Mouse (Mus musculus) MEL (cell line): ENCODE results near the gene Fam114a1. TPM values are rescaled to one million over a fixed set of nuclear protein-coding genes. Genes with fewer than 3 reads are reported as not detected.

ENCODE experiments used
- DNase-seq: peaks from one replicate; pipeline ENCODE4 v3.0.0; 2011; ENCODE audit warnings: low read depth, low spot score
- H3K27ac ChIP-seq: 2 replicates; pipeline ENCODE4 v1.5.1; 2012; ENCODE audit warnings: low read depth, mild to moderate bottlenecking, control low read depth, low read length, moderate library complexity; ENCODE audit not compliant: control insufficient read depth
- H3K27me3 ChIP-seq, 2 experiments: fragments of 150-350 bp in 1 of 2; sonication (generic) in 1 of 2; 2 replicates each; pipeline ENCODE4 v1.6.1; 2012; ENCODE audit warnings: low read length in 2 of 2, mild to moderate bottlenecking in 2 of 2, improper control_type of control experiment in 1 of 2, moderate library complexity in 1 of 2; ENCODE audit not compliant: insufficient read depth in 2 of 2, control insufficient read depth in 1 of 2
- H3K36me3 ChIP-seq, 2 experiments: 2 replicates each; pipeline ENCODE4 v1.6.1; 2012 to 2014; ENCODE audit warnings: low read length in 2 of 2, improper control_type of control experiment in 1 of 2, inconsistent platforms in 1 of 2, mild to moderate bottlenecking in 1 of 2; ENCODE audit not compliant: insufficient read depth in 2 of 2, control insufficient read depth in 1 of 2
- H3K4me1 ChIP-seq, 2 experiments: fragments of 150-350 bp in 1 of 2; sonication (generic) in 1 of 2; 2 replicates each; pipeline ENCODE4 v1.6.1; 2012; ENCODE audit warnings: low read length in 2 of 2, improper control_type of control experiment in 1 of 2, mild to moderate bottlenecking in 1 of 2; ENCODE audit not compliant: insufficient read depth in 2 of 2, control insufficient read depth in 1 of 2
- H3K4me3 ChIP-seq, 2 experiments: fragments of 150-350 bp in 1 of 2; sonication (generic) in 1 of 2; 2 replicates each; pipeline ENCODE4 v1.5.1; 2012; ENCODE audit warnings: low read depth in 2 of 2, low read length in 2 of 2, mild to moderate bottlenecking in 2 of 2, moderate library complexity in 2 of 2, control low read depth in 1 of 2, improper control_type of control experiment in 1 of 2; ENCODE audit not compliant: control insufficient read depth in 1 of 2, insufficient read depth in 1 of 2
- H3K79me2 ChIP-seq: 2 replicates; pipeline ENCODE4 v1.6.1; 2012; ENCODE audit warnings: mild to moderate bottlenecking, low read length, moderate library complexity; ENCODE audit not compliant: control insufficient read depth, poor library complexity, insufficient read depth
- H3K9ac ChIP-seq: 2 replicates; pipeline ENCODE4 v1.6.1; 2012; ENCODE audit warnings: low read depth, mild to moderate bottlenecking, control low read depth, low read length, moderate library complexity; ENCODE audit not compliant: control insufficient read depth, poor library complexity, severe bottlenecking
- H3K9me3 ChIP-seq: fragments of 150-350 bp; sonication (generic); replicated peaks from 2 replicates; pipeline ENCODE4 v1.6.1; 2012; ENCODE audit warnings: mild to moderate bottlenecking, low read length, improper control_type of control experiment, moderate library complexity; ENCODE audit not compliant: insufficient read depth
- BHLHE40 ChIP-seq: IDR thresholded peaks from 2 replicates; pipeline ENCODE4 v1.6.1; 2012; ENCODE audit warnings: low read depth, mild to moderate bottlenecking, inconsistent platforms, low read length, improper control_type of control experiment, borderline replicate concordance
- CHD1 ChIP-seq: IDR thresholded peaks from 2 replicates; pipeline ENCODE4 v1.6.1; 2012; ENCODE audit warnings: low read depth, mild to moderate bottlenecking, inconsistent platforms, low read length, improper control_type of control experiment
- CHD2 ChIP-seq: IDR thresholded peaks from 2 replicates; pipeline ENCODE4 v1.6.1; 2011; ENCODE audit warnings: low read length, improper control_type of control experiment
- E2F4 ChIP-seq: IDR thresholded peaks from 2 replicates; pipeline ENCODE4 v1.6.1; 2011; ENCODE audit warnings: low read depth, low read length, improper control_type of control experiment, borderline replicate concordance
- EP300 ChIP-seq, 2 experiments: IDR thresholded peaks; 2 replicates each; pipeline ENCODE4 v1.6.1; 2011; ENCODE audit warnings: improper control_type of control experiment in 2 of 2, low read length in 2 of 2, low read depth in 1 of 2, mild to moderate bottlenecking in 1 of 2
- GABPA ChIP-seq: IDR thresholded peaks from 2 replicates; pipeline ENCODE4 v1.6.1; 2012; ENCODE audit warnings: low read depth, mild to moderate bottlenecking, inconsistent platforms, low read length, improper control_type of control experiment, moderate library complexity
- KAT2A ChIP-seq: conservative IDR thresholded peaks from 2 replicates; pipeline ENCODE4 v1.6.1; 2012; ENCODE audit warnings: low read depth, low read length, improper control_type of control experiment, inconsistent platforms
- MAFK ChIP-seq: IDR thresholded peaks from 2 replicates; pipeline ENCODE4 v1.6.1; 2011; ENCODE audit warnings: low read depth, mild to moderate bottlenecking, low read length, improper control_type of control experiment, borderline replicate concordance
- MXI1 ChIP-seq: IDR thresholded peaks from 2 replicates; pipeline ENCODE4 v1.6.1; 2011; ENCODE audit warnings: mild to moderate bottlenecking, low read depth, low read length, improper control_type of control experiment
- POLR2AphosphoS2 ChIP-seq: IDR thresholded peaks from 2 replicates; pipeline ENCODE4 v1.6.1; 2011; ENCODE audit warnings: low read length, improper control_type of control experiment
- RAD21 ChIP-seq: IDR thresholded peaks from 2 replicates; pipeline ENCODE4 v1.6.1; 2011; ENCODE audit warnings: mild to moderate bottlenecking, low read depth, low read length, improper control_type of control experiment
- RCOR1 ChIP-seq: IDR thresholded peaks from 2 replicates; pipeline ENCODE4 v1.6.1; 2012; ENCODE audit warnings: low read depth, mild to moderate bottlenecking, inconsistent platforms, low read length, improper control_type of control experiment
- SMC3 ChIP-seq: IDR thresholded peaks from 2 replicates; pipeline ENCODE4 v1.6.1; 2011; ENCODE audit warnings: low read depth, low read length, improper control_type of control experiment
- TCF12 ChIP-seq: IDR thresholded peaks from 2 replicates; pipeline ENCODE4 v1.6.1; 2014; ENCODE audit warnings: low read depth, mild to moderate bottlenecking, inconsistent platforms, low read length, improper control_type of control experiment, moderate library complexity
- UBTF ChIP-seq: IDR thresholded peaks from 2 replicates; pipeline ENCODE4 v1.6.1; 2012; ENCODE audit warnings: low read depth, mild to moderate bottlenecking, inconsistent platforms, low read length, improper control_type of control experiment, moderate library complexity, borderline replicate concordance; ENCODE audit not compliant: insufficient read depth
- USF1 ChIP-seq: IDR thresholded peaks from 2 replicates; pipeline ENCODE4 v1.6.1; 2014; ENCODE audit warnings: low read depth, mild to moderate bottlenecking, inconsistent platforms, low read length, improper control_type of control experiment, moderate library complexity
- USF2 ChIP-seq, 2 experiments: IDR thresholded peaks; 2 replicates each; pipeline ENCODE4 v1.6.1; 2011 to 2012; ENCODE audit warnings: improper control_type of control experiment in 2 of 2, low read length in 2 of 2, borderline replicate concordance in 1 of 2, inconsistent platforms in 1 of 2, low read depth in 1 of 2, mild to moderate bottlenecking in 1 of 2; ENCODE audit not compliant: insufficient read depth in 1 of 2
- ZKSCAN1 ChIP-seq: IDR thresholded peaks from 2 replicates; pipeline ENCODE4 v1.6.1; 2012; ENCODE audit warnings: low read depth, mild to moderate bottlenecking, inconsistent platforms, low read length, improper control_type of control experiment, moderate library complexity
- ZMIZ1 ChIP-seq: IDR thresholded peaks from 2 replicates; pipeline ENCODE4 v1.6.1; 2012; ENCODE audit warnings: low read depth, mild to moderate bottlenecking, inconsistent platforms, low read length, improper control_type of control experiment, moderate library complexity
- polyA plus RNA-seq, 2 experiments: library from polyadenylated mRNA; stranded (reverse) in 1 of 2; unstranded in 1 of 2; fragments of >175 nt in 1 of 2; fragments of >200 nt in 1 of 2; gene quantifications; 2 replicates each; pipeline versions ENCODE4 v1.2.1 to v1.2.4; 2012; ENCODE audit warnings: low replicate concordance in 2 of 2, low read depth in 1 of 2; ENCODE audit not compliant: insufficient read length in 2 of 2, insufficient read depth in 1 of 2, missing spikeins in 1 of 2
- total RNA-seq: library from RNA; depleted of rRNA; stranded (reverse); fragments of 300-350 nt; gene quantifications from 2 replicates; pipeline ENCODE4 v1.2.3, GENCODE M21; 2012

Fam114a1 gene
- total and polyA plus RNA-seq, 3 experiments: 0.08 TPM; not detected in 2

- Histone ChIP-seq H3K4me3 (no peak overlapping the region), H3K27me3 (peaks cover 0 to 5% of the 10 kb centered on the region in 2 experiments), H3K4me1 (no peaks in the 10 kb centered on the region), H3K27ac (no peak overlapping the region), H3K79me2 (no peaks in the 10 kb centered on the region), H3K9me3 (no peaks in the 10 kb centered on the region), H3K9ac (no peak overlapping the region), H3K36me3 (no peaks in the 10 kb centered on the region)
- no peak for TF ChIP-seq EP300 (IDR thresholded peaks at IDR 0.05; ENCODE audit: low read depth in 1 of 2, low read length in 2 of 2)
- TF ChIP-seq RCOR1: no peak
- no peak for TF ChIP-seq ZKSCAN1
- TF ChIP-seq CHD2: no peak
- TF ChIP-seq KAT2A: no peak
- TF ChIP-seq SMC3: no peak
- TF ChIP-seq CHD1: no peak
- TF ChIP-seq MAFK: no peak
- no peak for TF ChIP-seq RAD21
- TF ChIP-seq UBTF: no peak
- no peak for TF ChIP-seq BHLHE40
- TF ChIP-seq USF1: no peak
- no peak for TF ChIP-seq POLR2AphosphoS2
- DNase-seq: no peak
Measured at GRCm38 (mm10) chr5:65046442-65047284, 76.8 kb downstream of the Fam114a1 start.

GRCm38 (mm10) chr5:65047285-65047855 lies 77.5 kb downstream of the Fam114a1 start:
- no peak overlapping the region for H3K9ac ChIP-seq
- TF ChIP-seq USF2 (IDR thresholded peaks at IDR 0.05; ENCODE audit: borderline replicate concordance in 1 of 2, insufficient read depth in 1 of 2, low read depth in 1 of 2, low read length in 2 of 2) (no peak), ZMIZ1 (no peak), POLR2AphosphoS2 (no peak), GABPA (no peak), ZKSCAN1 (no peak), SMC3 (no peak), MXI1 (no peak), KAT2A (no peak), RAD21 (no peak), TCF12 (no peak), E2F4 (no peak)

More at GRCm38 (mm10) chr5:65047285-65047855, 77.5 kb downstream of the Fam114a1 start:
- no peaks in the 10 kb centered on the region for H3K4me1 ChIP-seq
- no peak for DNase-seq
- H3K27ac ChIP-seq: no peak overlapping the region
- no peaks in the 10 kb centered on the region for H3K9me3 ChIP-seq
- H3K79me2 ChIP-seq: no peaks in the 10 kb centered on the region
- H3K4me3 ChIP-seq: no peak overlapping the region
- H3K27me3 ChIP-seq: peaks cover 0 to 5% of the 10 kb centered on the region in 2 experiments
- H3K36me3 ChIP-seq: no peaks in the 10 kb centered on the region
